Mouse (Mus musculus) embryonic facial prominence, embryonic 14.5 days (tissue): Measurements from ENCODE around the gene B4galnt1. TPM values are rescaled to one million over a fixed set of nuclear protein-coding genes. Genes with fewer than 3 reads are reported as not detected.
"Not testable (repeated sequence)": the region's sequence is repeated elsewhere in the genome, so short reads cannot be mapped to it uniquely, and the experiment has no call there.

Experiments
- ATAC-seq: fragments of 200-750 bp; cut with Nextera tagmentation; 2 replicates; pipeline ENCODE4 v1.8.0; 2017; ENCODE audit warnings: low read depth, moderate number of reproducible peaks, moderate TSS enrichment
- DNase-seq: peaks from one replicate; pipeline ENCODE4 v3.0.0-alpha.2; 2015; ENCODE audit warnings: low spot score
- H3K27ac ChIP-seq: fragments of 300-500 bp; sonication (generic); replicated peaks from 2 replicates; pipeline ENCODE4 v1.5.1; 2014; ENCODE audit warnings: low read depth, mild to moderate bottlenecking, low read length, moderate library complexity
- H3K27me3 ChIP-seq: fragments of 300-500 bp; sonication (generic); replicated peaks from 2 replicates; pipeline ENCODE4 v1.6.1; 2014; ENCODE audit warnings: low read length; ENCODE audit not compliant: control insufficient read depth, insufficient read depth
- H3K36me3 ChIP-seq: fragments of 300-500 bp; sonication (generic); 2 replicates; pipeline ENCODE4 v1.6.1; 2014; ENCODE audit warnings: low read length, mixed read lengths; ENCODE audit not compliant: control insufficient read depth, insufficient read depth
- H3K4me1 ChIP-seq: fragments of 300-500 bp; sonication (generic); 2 replicates; pipeline ENCODE4 v1.6.1; 2014; ENCODE audit warnings: antibody characterized with exemption, low read length; ENCODE audit not compliant: control insufficient read depth, insufficient read depth
- H3K4me2 ChIP-seq: fragments of 300-500 bp; sonication (generic); 2 replicates; pipeline ENCODE4 v1.6.1; 2014; ENCODE audit warnings: low read depth, mild to moderate bottlenecking, low read length, moderate library complexity, mixed read lengths
- H3K4me3 ChIP-seq: fragments of 300-500 bp; sonication (generic); 2 replicates; pipeline ENCODE4 v1.5.1; 2014; ENCODE audit warnings: low read depth, mild to moderate bottlenecking, low read length
- H3K9ac ChIP-seq: fragments of 300-500 bp; sonication (generic); 2 replicates; pipeline ENCODE4 v1.6.1; 2014; ENCODE audit warnings: low read depth, mild to moderate bottlenecking, low read length, moderate library complexity, mixed read lengths
- H3K9me3 ChIP-seq: fragments of 300-500 bp; sonication (generic); 2 replicates; pipeline ENCODE4 v1.6.1; 2016; ENCODE audit warnings: low read length; ENCODE audit not compliant: control insufficient read depth
- WGBS: fragments of 180-500 bp; shearing (Covaris S2); extraction: QIAGEN DNeasy Blood & Tissue Kit; methylation state at CpG from one replicate; pipeline ENCODE4 v1.1.7; 2014; 5-methylcytosine and 5-hydroxymethylcytosine counted together
- polyA plus RNA-seq: library from polyadenylated mRNA; unstranded; fragments of >200 nt; fragmentation: Nextera tagmentation; extraction: Ambion mirVana; gene quantifications from 2 replicates; pipeline ENCODE4 v1.2.1, GENCODE M21; 2014

B4galnt1 gene
- polyA plus RNA-seq, 1 experiment from 2014 or later = 9.8 TPM

DNA sequence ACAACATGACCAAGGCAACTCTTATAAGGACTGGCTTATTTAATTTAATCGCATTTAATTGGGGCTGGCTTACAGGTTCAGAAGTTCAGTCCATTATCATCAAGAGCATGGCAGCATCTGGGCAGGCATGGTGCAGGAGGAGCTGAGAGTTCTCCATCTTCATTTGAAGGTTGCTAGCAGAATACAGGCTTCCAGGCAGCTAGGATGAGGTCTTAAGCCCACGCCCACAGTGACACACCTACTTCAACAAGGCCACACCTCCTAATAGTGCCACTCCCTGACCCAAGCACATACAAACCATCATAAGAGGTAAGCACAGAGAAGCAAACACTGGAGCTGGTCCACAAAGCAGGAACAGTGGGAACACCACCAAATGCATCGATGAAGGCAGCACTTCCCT is 13.8 kb upstream of the B4galnt1 start:
- H3K4me2 ChIP-seq, ATAC-seq, H3K9me3 ChIP-seq, H3K9ac ChIP-seq, H3K27me3 ChIP-seq, DNase-seq, H3K4me1 ChIP-seq, H3K4me3 ChIP-seq, H3K27ac ChIP-seq, H3K36me3 ChIP-seq: not testable (repeated sequence)
- WGBS = 87% methylated on average over 3 of the region's 3 CpGs

DNA sequence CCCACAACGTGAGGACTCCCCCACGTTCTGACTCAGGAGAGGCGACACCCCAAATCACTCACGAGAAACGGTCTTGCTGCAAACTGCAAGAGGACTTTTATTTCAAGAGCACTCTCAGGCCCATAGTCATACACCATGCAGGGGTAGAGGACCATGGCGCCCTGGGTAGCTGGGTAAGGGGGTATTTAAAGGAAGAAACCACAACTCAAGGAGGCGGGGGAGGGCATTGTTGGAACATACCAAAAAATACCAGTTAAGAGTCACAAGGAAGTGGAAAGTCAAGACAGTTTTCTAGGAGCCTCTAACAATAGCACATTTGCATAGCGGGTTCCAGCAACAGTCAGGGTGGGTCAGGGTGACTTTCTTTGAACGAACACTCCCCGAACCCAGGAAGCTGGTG is 12.5 kb upstream of the B4galnt1 start:
- 83% methylated on average over 10 of the region's 10 CpGs for WGBS
- not testable (repeated sequence) for DNase-seq, H3K4me1 ChIP-seq, H3K4me2 ChIP-seq, H3K27me3 ChIP-seq, H3K36me3 ChIP-seq, H3K4me3 ChIP-seq, H3K9ac ChIP-seq, ATAC-seq, H3K27ac ChIP-seq, H3K9me3 ChIP-seq

DNA sequence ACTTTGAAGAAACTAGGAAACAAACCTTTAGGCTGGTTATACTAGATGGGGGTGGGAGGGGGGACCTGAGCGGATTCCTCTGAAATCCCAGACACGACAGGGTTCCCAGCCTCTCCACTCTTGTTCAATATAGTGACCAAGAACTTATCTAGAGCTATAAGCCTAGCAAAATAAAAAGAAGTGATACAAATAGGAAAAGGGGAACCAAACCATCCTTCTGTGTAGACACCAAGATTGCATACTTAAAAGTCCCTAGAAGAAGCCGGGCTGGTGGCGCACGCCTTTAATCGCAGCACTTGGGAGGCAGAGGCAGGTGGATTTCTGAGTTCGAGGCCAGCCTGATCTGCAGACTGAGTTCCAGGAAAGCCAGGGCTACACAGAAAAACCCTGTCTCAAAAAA is 11.7 kb upstream of the B4galnt1 start:
- no peaks in the 10 kb centered on the region for H3K27me3 ChIP-seq
- no peaks in the 10 kb centered on the region for H3K36me3 ChIP-seq
- DNase-seq (no peak), ATAC-seq (no peak)
- H3K9ac ChIP-seq = no peak overlapping the region
- WGBS = 93% methylated on average over 7 of the region's 7 CpGs
- no peaks in the 10 kb centered on the region for H3K4me1 ChIP-seq
- H3K9me3 ChIP-seq = no peaks in the 10 kb centered on the region
- no peak overlapping the region for H3K4me2 ChIP-seq
- H3K4me3 ChIP-seq = no peak overlapping the region
- H3K27ac ChIP-seq = no peak overlapping the region

DNA sequence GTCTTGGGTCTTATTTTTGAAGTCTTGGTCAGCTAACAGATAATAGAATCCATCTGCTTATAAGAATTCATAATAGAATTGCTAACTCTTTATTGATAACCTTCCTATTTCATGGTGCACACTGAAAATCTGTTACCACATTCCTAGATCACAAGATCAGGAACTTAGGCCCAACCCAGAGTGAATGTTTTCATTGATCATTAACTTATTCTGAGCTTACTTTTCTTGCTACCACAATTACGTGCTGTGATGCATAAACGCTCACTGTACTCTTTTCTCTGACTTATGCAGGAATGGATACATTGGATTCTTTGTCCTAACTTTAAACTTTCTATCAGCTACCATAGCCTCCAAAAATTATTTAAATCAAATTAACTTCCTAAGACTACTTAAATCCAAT is 10.8 kb upstream of the B4galnt1 start:
- H3K36me3 ChIP-seq = no peaks in the 10 kb centered on the region
- H3K4me1 ChIP-seq = no peaks in the 10 kb centered on the region
- DNase-seq (no peak), ATAC-seq (no peak)
- WGBS = 91% methylated on average over 2 of the region's 2 CpGs
- H3K27ac ChIP-seq = no peak overlapping the region
- no peak overlapping the region for H3K9ac ChIP-seq
- H3K4me3 ChIP-seq = no peak overlapping the region
- no peaks in the 10 kb centered on the region for H3K27me3 ChIP-seq
- H3K4me2 ChIP-seq = no peak overlapping the region
- no peaks in the 10 kb centered on the region for H3K9me3 ChIP-seq

DNA sequence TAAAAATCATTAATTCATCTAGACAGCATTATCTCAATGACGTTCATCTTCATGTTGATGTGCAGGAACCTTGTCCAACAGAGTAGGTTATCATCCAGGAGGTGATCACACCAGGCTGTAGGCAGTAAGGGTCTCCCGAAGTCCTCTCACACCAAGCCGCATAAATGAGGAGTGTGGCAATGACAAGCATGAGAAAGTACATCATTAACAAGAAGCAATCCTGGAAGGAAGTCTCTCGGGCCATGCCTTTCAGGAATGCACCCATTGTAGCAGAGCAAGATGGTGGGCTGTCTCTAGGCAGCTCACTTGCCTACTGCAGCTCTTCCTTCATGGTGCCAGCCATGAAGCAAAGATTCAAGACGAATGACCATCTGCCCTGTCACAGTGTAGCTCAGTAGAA is 10.4 kb upstream of the B4galnt1 start:
- ATAC-seq (no peak), DNase-seq (no peak)
- Histone ChIP-seq H3K4me1 (no peaks in the 10 kb centered on the region), H3K27ac (no peak overlapping the region), H3K4me3 (no peak overlapping the region), H3K9me3 (no peaks in the 10 kb centered on the region), H3K9ac (no peak overlapping the region), H3K36me3 (no peaks in the 10 kb centered on the region), H3K27me3 (no peaks in the 10 kb centered on the region), H3K4me2 (no peak overlapping the region)
- WGBS = 84% methylated on average over 5 of the region's 5 CpGs

DNA sequence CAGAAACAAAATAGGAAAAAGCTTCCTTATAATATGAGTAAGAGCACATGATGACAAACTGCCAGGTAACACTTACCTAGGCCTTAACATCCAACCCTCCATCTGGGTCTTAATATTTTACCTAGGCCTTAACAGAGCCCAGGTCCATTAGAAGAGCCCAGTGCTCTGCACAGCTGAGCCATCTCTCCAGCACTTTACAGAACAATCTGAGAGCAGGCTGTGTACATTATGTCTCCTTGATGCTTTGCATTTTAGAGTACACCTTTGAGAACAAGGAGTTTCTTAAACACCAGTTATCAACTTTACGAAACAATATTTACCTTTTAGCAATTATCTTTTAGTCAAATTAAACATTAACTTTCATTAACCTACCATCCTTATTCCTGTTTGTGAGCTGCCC is 8.9 kb upstream of the B4galnt1 start:
- Histone ChIP-seq H3K27me3 (no peaks in the 10 kb centered on the region), H3K27ac (no peak overlapping the region), H3K4me1 (no peaks in the 10 kb centered on the region), H3K4me2 (no peak overlapping the region), H3K36me3 (no peaks in the 10 kb centered on the region), H3K9me3 (no peaks in the 10 kb centered on the region), H3K9ac (no peak overlapping the region), H3K4me3 (no peak overlapping the region)
- WGBS = 95% methylated on average over 1 of the region's 1 CpGs
- no peak for ATAC-seq
- no peak for DNase-seq

DNA sequence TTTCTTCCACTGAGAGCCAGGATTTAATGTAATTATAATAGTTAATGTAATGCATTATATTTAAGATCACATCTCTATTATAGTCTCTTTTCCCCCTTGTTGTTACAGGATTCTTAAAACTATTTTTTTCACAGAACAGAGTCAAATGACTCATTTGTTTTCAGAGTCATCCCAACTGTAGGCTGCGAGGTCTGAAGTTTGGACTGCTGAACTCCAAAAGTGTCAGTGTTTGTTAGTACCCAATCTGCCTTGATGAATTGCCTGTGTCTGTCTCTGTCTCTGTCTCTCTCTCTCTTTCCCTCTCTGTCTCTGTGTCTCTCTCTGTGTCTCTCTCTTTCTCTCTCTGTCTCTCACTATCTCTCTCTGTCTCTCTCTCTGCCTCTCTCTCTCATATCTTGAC is 8.5 kb upstream of the B4galnt1 start:
- no peak for ATAC-seq
- H3K27me3 ChIP-seq = no peaks in the 10 kb centered on the region

DNA sequence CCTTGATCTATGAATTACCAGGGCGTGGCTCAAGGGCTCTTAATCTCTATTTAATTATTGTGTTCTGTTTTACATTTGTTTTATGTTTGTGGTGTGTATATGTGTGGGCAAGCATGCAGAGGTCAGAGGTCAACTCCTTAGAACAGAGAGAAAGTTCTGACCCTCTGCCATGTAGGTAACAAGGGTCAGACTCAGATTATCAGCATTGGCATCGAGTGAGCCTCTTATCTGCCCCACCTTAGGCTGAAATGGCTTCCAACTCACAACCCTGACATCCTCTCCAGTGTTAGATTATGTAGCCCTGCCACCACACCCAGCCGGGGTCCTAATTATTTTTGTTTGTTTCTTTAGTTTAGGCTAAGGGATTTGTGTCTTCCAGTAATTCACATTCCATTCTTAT is 6.6 kb upstream of the B4galnt1 start:
- Histone ChIP-seq H3K36me3 (no peaks in the 10 kb centered on the region), H3K9ac (no peak overlapping the region), H3K4me2 (no peak overlapping the region), H3K4me3 (no peak overlapping the region), H3K27ac (no peak overlapping the region), H3K4me1 (no peaks in the 10 kb centered on the region), H3K9me3 (no peaks in the 10 kb centered on the region), H3K27me3 (no peaks in the 10 kb centered on the region)
- 71% methylated on average over 3 of the region's 3 CpGs for WGBS
- ATAC-seq (no peak), DNase-seq (no peak)

More for the DNA sequence above, 8.5 kb upstream of the B4galnt1 start:
- Histone ChIP-seq H3K4me2 (no peak overlapping the region), H3K27ac (no peak overlapping the region), H3K9me3 (no peaks in the 10 kb centered on the region), H3K4me3 (no peak overlapping the region), H3K4me1 (no peaks in the 10 kb centered on the region), H3K9ac (no peak overlapping the region), H3K36me3 (no peaks in the 10 kb centered on the region)
- WGBS = 81% methylated on average over 1 of the region's 1 CpGs
- no peak for DNase-seq

DNA sequence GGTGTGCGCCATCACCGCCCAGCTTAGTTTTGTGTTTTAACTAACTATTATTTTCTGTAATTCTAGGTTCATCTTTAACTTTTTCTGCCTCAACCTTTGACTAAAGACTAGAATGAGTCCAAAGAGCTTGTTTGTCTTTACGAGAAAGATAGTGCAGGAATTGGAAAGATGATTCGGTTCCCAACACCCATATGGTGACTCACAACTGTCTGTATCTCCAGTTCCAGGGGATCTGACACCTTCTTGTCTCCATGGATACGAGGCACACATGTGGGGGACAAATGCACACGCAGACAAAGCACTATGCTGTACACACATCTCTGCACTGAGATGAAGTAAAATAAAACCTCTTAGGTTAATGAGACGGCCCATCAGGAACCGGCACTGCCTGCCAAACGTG is 4.9 kb upstream of the B4galnt1 start:
- 80% methylated on average over 9 of the region's 9 CpGs for WGBS
- no peak for DNase-seq
- Histone ChIP-seq H3K36me3 (no peaks in the 10 kb centered on the region), H3K9ac (no peak overlapping the region), H3K4me3 (no peak overlapping the region), H3K27ac (no peak overlapping the region), H3K27me3 (0 out of 2 replicates have a peak, but pooled peaks cover 6% of the 10 kb centered on the region), H3K9me3 (no peaks in the 10 kb centered on the region), H3K4me1 (peaks cover 4% of the 10 kb centered on the region; the same call in 1 of the 2 replicates), H3K4me2 (no peak overlapping the region)
- ATAC-seq = no peak
